Mouse (Mus musculus) kidney, postnatal 0 days (tissue): ENCODE measurements around the gene Best1. TPM values are rescaled to one million over a fixed set of nuclear protein-coding genes. Genes with fewer than 3 reads are reported as not detected.

ENCODE experiments used
- ATAC-seq: fragments of 200-750 bp; cut with Nextera tagmentation; replicated peaks from 2 replicates; pipeline ENCODE4 v1.8.0; 2017; ENCODE audit warnings: low read depth, moderate number of reproducible peaks, moderate TSS enrichment, moderate library complexity; ENCODE audit not compliant: low FRiP score
- DNase-seq: peaks from one replicate; pipeline ENCODE4 v3.0.0-alpha.2; 2016; ENCODE audit warnings: low spot score
- H3K27ac ChIP-seq: fragments of 300-500 bp; sonication (generic); 2 replicates; pipeline ENCODE4 v1.5.1; 2014; ENCODE audit warnings: mild to moderate bottlenecking
- H3K27me3 ChIP-seq: fragments of 300-500 bp; sonication (generic); 2 replicates; pipeline ENCODE4 v1.6.1; 2014; ENCODE audit warnings: low read length, mixed read lengths; ENCODE audit not compliant: insufficient read depth
- H3K36me3 ChIP-seq: fragments of 300-500 bp; sonication (generic); 2 replicates; pipeline ENCODE4 v1.6.1; 2014; ENCODE audit warnings: low read length, mixed read lengths; ENCODE audit not compliant: insufficient read depth
- H3K4me1 ChIP-seq: fragments of 300-500 bp; sonication (generic); replicated peaks from 2 replicates; pipeline ENCODE4 v1.6.1; 2014; ENCODE audit warnings: antibody characterized with exemption, low read length, mixed read lengths; ENCODE audit not compliant: insufficient read depth
- H3K4me2 ChIP-seq: fragments of 300-500 bp; sonication (generic); 2 replicates; pipeline ENCODE4 v1.6.1; 2014; ENCODE audit warnings: mild to moderate bottlenecking, low read length, moderate library complexity, mixed read lengths
- H3K4me3 ChIP-seq: fragments of 300-500 bp; sonication (generic); replicated peaks from 2 replicates; pipeline ENCODE4 v1.5.1; 2014; ENCODE audit warnings: low read depth, low read length
- H3K9ac ChIP-seq: fragments of 300-500 bp; sonication (generic); 2 replicates; pipeline ENCODE4 v1.6.1; 2014; ENCODE audit warnings: low read depth, low read length
- H3K9me3 ChIP-seq: fragments of 300-500 bp; sonication (generic); replicated peaks from 2 replicates; pipeline ENCODE4 v1.6.1; 2016; ENCODE audit warnings: low read length, inconsistent platforms, mixed read lengths
- CTCF ChIP-seq: IDR thresholded peaks from 2 replicates; pipeline ENCODE4 v1.5.1; 2016; ENCODE audit warnings: antibody characterized with exemption, low read depth, mild to moderate bottlenecking, moderate library complexity
- WGBS: fragments of 180-500 bp; shearing (Covaris S2); extraction: QIAGEN DNeasy Blood & Tissue Kit; methylation state at CpG from one replicate; pipeline ENCODE4 v1.1.7; 2014; 5-methylcytosine and 5-hydroxymethylcytosine counted together
- polyA plus RNA-seq: library from polyadenylated mRNA; unstranded; fragments of >200 nt; fragmentation: Nextera tagmentation; extraction: Ambion mirVana; gene quantifications from 2 replicates; pipeline ENCODE4 v1.2.1, GENCODE M21; 2015

Best1 gene
- polyA plus RNA-seq, 1 experiment from 2014 or later: 3.3 TPM

- H3K27me3 ChIP-seq: no peaks in the 10 kb centered on the region
Observed at GRCm38 (mm10) chr19:9939841-9940240, 61.6 kb downstream of the Best1 start.

GRCm38 (mm10) chr19:9938824-9939303, 62.6 kb downstream of the Best1 start:
- TF ChIP-seq CTCF: no peak
- Histone ChIP-seq H3K4me2 (no peak overlapping the region), H3K4me1 (peaks cover 10% of the 10 kb centered on the region), H3K4me3 (no peak overlapping the region), H3K27ac (no peak overlapping the region), H3K9me3 (no peaks in the 10 kb centered on the region), H3K36me3 (no peaks in the 10 kb centered on the region), H3K9ac (no peak overlapping the region), H3K27me3 (no peaks in the 10 kb centered on the region)
- WGBS: 64% methylated on average over 13 of the region's 13 CpGs
- no peak for DNase-seq
- ATAC-seq: no peak

More at GRCm38 (mm10) chr19:9939841-9940240, 61.6 kb downstream of the Best1 start:
- DNase-seq: no peak
- ATAC-seq: no peak
- H3K9ac ChIP-seq: no peak overlapping the region
- H3K4me2 ChIP-seq: no peak overlapping the region
- no peak overlapping the region for H3K4me3 ChIP-seq
- H3K27ac ChIP-seq: no peak overlapping the region
- no peak for TF ChIP-seq CTCF
- peaks cover 10% of the 10 kb centered on the region for H3K4me1 ChIP-seq
- H3K9me3 ChIP-seq: no peaks in the 10 kb centered on the region
- 61% methylated on average over 7 of the region's 7 CpGs for WGBS
- no peaks in the 10 kb centered on the region for H3K36me3 ChIP-seq

DNA sequence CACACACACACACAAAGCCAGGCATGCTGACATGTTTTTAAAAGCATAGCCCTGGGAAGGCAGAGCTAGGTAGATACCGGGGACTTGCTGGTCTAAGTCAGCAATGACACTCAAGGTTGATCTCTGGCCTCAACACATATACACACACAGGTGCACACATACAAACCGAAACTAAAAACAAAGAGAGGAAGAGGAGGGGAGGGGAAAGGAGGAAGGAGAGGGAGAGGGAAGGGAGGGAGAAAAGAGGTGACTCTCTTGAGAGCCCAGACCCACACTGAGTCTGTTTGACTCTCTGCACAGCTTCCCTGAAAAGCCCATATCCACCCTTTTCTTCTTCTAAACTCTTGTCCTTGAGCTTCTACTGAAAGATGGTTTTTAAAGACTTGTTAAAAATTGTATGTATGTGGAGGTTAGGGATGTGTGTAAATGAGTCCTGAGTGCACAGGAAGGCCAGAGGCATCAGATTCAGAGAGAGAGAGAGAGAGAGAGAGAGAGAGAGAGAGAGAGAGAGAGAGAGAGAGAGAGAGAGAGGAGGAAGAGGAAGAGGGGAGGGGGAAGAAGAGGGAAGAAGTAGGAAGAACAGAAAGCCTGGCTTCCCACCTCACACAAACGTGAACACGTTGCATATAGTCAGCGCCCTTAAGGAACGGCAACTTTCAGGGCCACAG, 63.1 kb downstream of the Best1 start:
- no peak overlapping the region for H3K4me2 ChIP-seq
- TF ChIP-seq CTCF: no peak
- H3K27me3 ChIP-seq: no peaks in the 10 kb centered on the region
- peaks cover 10% of the 10 kb centered on the region for H3K4me1 ChIP-seq
- no peak for DNase-seq
- H3K9me3 ChIP-seq: no peaks in the 10 kb centered on the region
- H3K9ac ChIP-seq: no peak overlapping the region
- ATAC-seq: no peak
- H3K27ac ChIP-seq: no peak overlapping the region
- no peaks in the 10 kb centered on the region for H3K36me3 ChIP-seq
- no peak overlapping the region for H3K4me3 ChIP-seq
- WGBS: 66% methylated on average over 6 of the region's 6 CpGs

GRCm38 (mm10) chr19:9937428-9937827, 64.0 kb downstream of the Best1 start:
- no peak for ATAC-seq
- no peaks in the 10 kb centered on the region for H3K27me3 ChIP-seq
- no peaks in the 10 kb centered on the region for H3K9me3 ChIP-seq
- H3K36me3 ChIP-seq: no peaks in the 10 kb centered on the region
- 67% methylated on average over 5 of the region's 5 CpGs for WGBS
- H3K9ac ChIP-seq: no peak overlapping the region
- peaks cover under 1% of the 10 kb centered on the region for H3K4me1 ChIP-seq
- no peak overlapping the region for H3K4me2 ChIP-seq
- no peak overlapping the region for H3K27ac ChIP-seq
- H3K4me3 ChIP-seq: no peak overlapping the region
- no peak for DNase-seq
- no peak for TF ChIP-seq CTCF

GRCm38 (mm10) chr19:9936579-9936978, 64.9 kb downstream of the Best1 start:
- Histone ChIP-seq H3K4me1 (no peaks in the 10 kb centered on the region), H3K36me3 (no peaks in the 10 kb centered on the region), H3K4me2 (no peak overlapping the region), H3K9ac (no peak overlapping the region), H3K27me3 (no peaks in the 10 kb centered on the region), H3K9me3 (no peaks in the 10 kb centered on the region), H3K27ac (no peak overlapping the region), H3K4me3 (no peak overlapping the region)
- WGBS: 71% methylated on average over 5 of the region's 5 CpGs
- DNase-seq (no peak), ATAC-seq (no peak)
- TF ChIP-seq CTCF: no peak

Other genes starting within 250 kb of the Best1 start
- gene Scgb2a2, start 154.1 kb downstream of the Best1 start, polyA plus RNA-seq: not detected in 2 replicates
- gene Incenp, start 102.1 kb downstream of the Best1 start, polyA plus RNA-seq: 40.6 and 43.1 TPM in 2 replicates
- gene Fth1, start 21.0 kb downstream of the Best1 start, polyA plus RNA-seq: 2,883 and 2,906 TPM in 2 replicates
- gene Rab3il1, start within 50 bp of the Best1 start, polyA plus RNA-seq: 30.6 and 31.5 TPM in 2 replicates
- 35.0 and 37.4 TPM in 2 replicates for gene Fads3, start 39.9 kb upstream of the Best1 start, polyA plus RNA-seq
- 37.1 and 38.2 TPM in 2 replicates for gene Fads2, start 100.1 kb upstream of the Best1 start, polyA plus RNA-seq
- gene Fads1, start 181.3 kb upstream of the Best1 start, polyA plus RNA-seq: 54.6 and 63.9 TPM in 2 replicates
- 427 and 460 TPM in 2 replicates for gene Tmem258, start 202.4 kb upstream of the Best1 start, polyA plus RNA-seq
- gene Fen1, start 202.5 kb upstream of the Best1 start, polyA plus RNA-seq: 46.6 and 56.1 TPM in 2 replicates
- 1.2 and 1.5 TPM in 2 replicates for gene Myrf, start 239.1 kb upstream of the Best1 start, polyA plus RNA-seq